Mouse (Mus musculus) layer of hippocampus, adult 9-11 months (tissue): ENCODE measurements around the gene Gm20388.

Source experiments
- DNase-seq: peaks from one replicate; pipeline ENCODE4 v3.0.0; 2022

Gene Gm20388

GRCm38 (mm10) chr8:120518736-120519534 lies 608.3 kb downstream of the Gm20388 start:
- DNase-seq = peak; percentile 81

- DNase-seq = no peak
Observed at GRCm38 (mm10) chr8:120520287-120520686, 609.6 kb downstream of the Gm20388 start.

- peak; percentile 59 for DNase-seq
Observed at GRCm38 (mm10) chr8:120520707-120521590, 610.3 kb downstream of the Gm20388 start.

GRCm38 (mm10) chr8:120521591-120521965 lies 610.9 kb downstream of the Gm20388 start:
- no peak for DNase-seq

- DNase-seq = peak; percentile 75
Observed at GRCm38 (mm10) chr8:120523641-120524040, 613.0 kb downstream of the Gm20388 start.

GRCm38 (mm10) chr8:120525135-120525534 lies 614.5 kb downstream of the Gm20388 start:
- DNase-seq = no peak

GRCm38 (mm10) chr8:120525832-120526231 lies 615.2 kb downstream of the Gm20388 start:
- no peak for DNase-seq

GRCm38 (mm10) chr8:120526577-120526976 lies 615.9 kb downstream of the Gm20388 start:
- DNase-seq = no peak

- DNase-seq = no peak
Observed at GRCm38 (mm10) chr8:120528332-120528731, 617.7 kb downstream of the Gm20388 start.

- DNase-seq = no peak
Observed at GRCm38 (mm10) chr8:120529226-120529625, 618.6 kb downstream of the Gm20388 start.

- no peak for DNase-seq
Observed at GRCm38 (mm10) chr8:120530954-120531656, 620.5 kb downstream of the Gm20388 start.

GRCm38 (mm10) chr8:120531775-120532516 lies 621.3 kb downstream of the Gm20388 start:
- no peak for DNase-seq

GRCm38 (mm10) chr8:120532517-120533215 lies 622.0 kb downstream of the Gm20388 start:
- no peak for DNase-seq

- no peak for DNase-seq
Observed at GRCm38 (mm10) chr8:120533380-120533779, 622.7 kb downstream of the Gm20388 start.

- DNase-seq = no peak
Observed at GRCm38 (mm10) chr8:120534080-120534479, 623.4 kb downstream of the Gm20388 start.

GRCm38 (mm10) chr8:120534504-120535368 lies 624.1 kb downstream of the Gm20388 start:
- DNase-seq = peak; percentile 87

GRCm38 (mm10) chr8:120535452-120536305 lies 625.0 kb downstream of the Gm20388 start:
- DNase-seq = peak; percentile 85

- DNase-seq = peak; percentile 79
Observed at GRCm38 (mm10) chr8:120536306-120537206, 625.9 kb downstream of the Gm20388 start.
